Mouse (Mus musculus): ENCODE data around the gene Gm20388. TPM values are rescaled to one million over a fixed set of nuclear protein-coding genes. Genes with fewer than 3 reads are reported as not detected.
A peak's percentile ranks its signal among the peaks of the same experiment; 100 is the strongest.

Gene Gm20388
- polyA plus RNA-seq, 1 experiment from 2014 or later, result 8.3 TPM

- no peak for ATAC-seq (replicated peaks; ENCODE audit: low FRiP score, low TSS enrichment, low read depth)
- Histone ChIP-seq H3K4me3 (ENCODE audit: low read depth, low read length) (no peak overlapping the region), H3K27me3 (replicated peaks; ENCODE audit: control insufficient read depth, insufficient read depth, low read length) (no peaks in the 10 kb centered on the region), H3K9ac (ENCODE audit: low read length) (no peak overlapping the region), H3K4me1 (replicated peaks; ENCODE audit: control insufficient read depth, insufficient read depth, low read length) (peaks cover 21% of the 10 kb centered on the region), H3K9me3 (ENCODE audit: control insufficient read depth, low read length) (no peaks in the 10 kb centered on the region), H3K4me2 (ENCODE audit: low read length) (no peak overlapping the region), H3K27ac (ENCODE audit: low read depth) (no peak overlapping the region), H3K36me3 (ENCODE audit: control insufficient read depth, insufficient read depth, low read length) (peaks cover 11% of the 10 kb centered on the region; the same call in 1 of the 2 replicates)
- no peak for DNase-seq (ENCODE audit: low spot score)
- WGBS, result 66% methylated on average over 20 of the region's 20 CpGs
Observed at GRCm38 (mm10) chr8:120556198-120556892, 645.7 kb downstream of the Gm20388 start.

GRCm38 (mm10) chr8:120557170-120557965, 646.7 kb downstream of the Gm20388 start:
- Histone ChIP-seq H3K9ac (ENCODE audit: low read length) (no peak overlapping the region), H3K27me3 (replicated peaks; ENCODE audit: control insufficient read depth, insufficient read depth, low read length) (no peaks in the 10 kb centered on the region), H3K27ac (ENCODE audit: low read depth) (no peak overlapping the region), H3K4me3 (ENCODE audit: low read depth, low read length) (no peak overlapping the region), H3K36me3 (ENCODE audit: control insufficient read depth, insufficient read depth, low read length) (peaks cover 11% of the 10 kb centered on the region; the same call in 1 of the 2 replicates), H3K4me1 (replicated peaks; ENCODE audit: control insufficient read depth, insufficient read depth, low read length) (peaks cover 19% of the 10 kb centered on the region), H3K9me3 (ENCODE audit: control insufficient read depth, low read length) (no peaks in the 10 kb centered on the region), H3K4me2 (ENCODE audit: low read length) (no peak overlapping the region)
- ATAC-seq (replicated peaks; ENCODE audit: low FRiP score, low TSS enrichment, low read depth), result no peak
- 71% methylated on average over 15 of the region's 15 CpGs for WGBS
- no peak for DNase-seq (ENCODE audit: low spot score)

GRCm38 (mm10) chr8:120558162-120558561, 647.5 kb downstream of the Gm20388 start:
- Histone ChIP-seq H3K4me1 (replicated peaks; ENCODE audit: control insufficient read depth, insufficient read depth, low read length) (peaks cover 27% of the 10 kb centered on the region), H3K36me3 (ENCODE audit: control insufficient read depth, insufficient read depth, low read length) (peaks cover 11% of the 10 kb centered on the region; the same call in 1 of the 2 replicates), H3K4me3 (ENCODE audit: low read depth, low read length) (no peak overlapping the region), H3K27ac (ENCODE audit: low read depth) (no peak overlapping the region), H3K27me3 (replicated peaks; ENCODE audit: control insufficient read depth, insufficient read depth, low read length) (no peaks in the 10 kb centered on the region), H3K4me2 (ENCODE audit: low read length) (no peak overlapping the region), H3K9me3 (ENCODE audit: control insufficient read depth, low read length) (no peaks in the 10 kb centered on the region), H3K9ac (ENCODE audit: low read length) (no peak overlapping the region)
- no peak for DNase-seq (ENCODE audit: low spot score)
- ATAC-seq (replicated peaks; ENCODE audit: low FRiP score, low TSS enrichment, low read depth), result no peak
- WGBS, result 79% methylated on average over 3 of the region's 4 CpGs

GRCm38 (mm10) chr8:120559654-120560053, 649.0 kb downstream of the Gm20388 start:
- peaks cover 5% of the 10 kb centered on the region; the same call in 1 of the 2 replicates for H3K36me3 ChIP-seq (ENCODE audit: control insufficient read depth, insufficient read depth, low read length)
- peaks cover 42% of the 10 kb centered on the region for H3K4me1 ChIP-seq (replicated peaks; ENCODE audit: control insufficient read depth, insufficient read depth, low read length)
- 53% methylated on average over 11 of the region's 11 CpGs for WGBS
- ATAC-seq (replicated peaks; ENCODE audit: low FRiP score, low TSS enrichment, low read depth) (no peak), DNase-seq (ENCODE audit: low spot score) (no peak)
- no peak overlapping the region for H3K4me2 ChIP-seq (ENCODE audit: low read length)
- H3K9me3 ChIP-seq (ENCODE audit: control insufficient read depth, low read length), result no peaks in the 10 kb centered on the region
- H3K27ac ChIP-seq (ENCODE audit: low read depth), result no peak overlapping the region
- no peak overlapping the region for H3K4me3 ChIP-seq (ENCODE audit: low read depth, low read length)
- no peaks in the 10 kb centered on the region for H3K27me3 ChIP-seq (replicated peaks; ENCODE audit: control insufficient read depth, insufficient read depth, low read length)
- no peak overlapping the region for H3K9ac ChIP-seq (ENCODE audit: low read length)

GRCm38 (mm10) chr8:120560535-120560934, 649.9 kb downstream of the Gm20388 start:
- Histone ChIP-seq H3K27ac (ENCODE audit: low read depth) (no peak overlapping the region), H3K4me1 (replicated peaks; ENCODE audit: control insufficient read depth, insufficient read depth, low read length) (peaks cover 50% of the 10 kb centered on the region), H3K9ac (ENCODE audit: low read length) (no peak overlapping the region), H3K4me3 (ENCODE audit: low read depth, low read length) (no peak overlapping the region), H3K36me3 (ENCODE audit: control insufficient read depth, insufficient read depth, low read length) (0 out of 2 replicates have a peak, but pooled peaks cover 4% of the 10 kb centered on the region), H3K9me3 (ENCODE audit: control insufficient read depth, low read length) (no peaks in the 10 kb centered on the region), H3K4me2 (ENCODE audit: low read length) (no peak overlapping the region), H3K27me3 (replicated peaks; ENCODE audit: control insufficient read depth, insufficient read depth, low read length) (no peaks in the 10 kb centered on the region)
- no peak for ATAC-seq (replicated peaks; ENCODE audit: low FRiP score, low TSS enrichment, low read depth)
- 81% methylated on average over 5 of the region's 5 CpGs for WGBS
- DNase-seq (ENCODE audit: low spot score), result no peak

GRCm38 (mm10) chr8:120561539-120562435, 651.1 kb downstream of the Gm20388 start:
- Histone ChIP-seq H3K4me3 (ENCODE audit: low read depth, low read length) (no peak overlapping the region), H3K9me3 (ENCODE audit: control insufficient read depth, low read length) (no peaks in the 10 kb centered on the region), H3K27me3 (replicated peaks; ENCODE audit: control insufficient read depth, insufficient read depth, low read length) (no peaks in the 10 kb centered on the region), H3K4me1 (replicated peaks; ENCODE audit: control insufficient read depth, insufficient read depth, low read length) (peaks cover 47% of the 10 kb centered on the region), H3K27ac (ENCODE audit: low read depth) (no peak overlapping the region), H3K36me3 (ENCODE audit: control insufficient read depth, insufficient read depth, low read length) (peaks cover 9% of the 10 kb centered on the region; the same call in 1 of the 2 replicates), H3K9ac (ENCODE audit: low read length) (no peak overlapping the region), H3K4me2 (ENCODE audit: low read length) (no peak overlapping the region)
- no peak for DNase-seq (ENCODE audit: low spot score)
- ATAC-seq (replicated peaks; ENCODE audit: low FRiP score, low TSS enrichment, low read depth), result no peak
- WGBS, result 86% methylated on average over 22 of the region's 22 CpGs

- Histone ChIP-seq H3K9me3 (ENCODE audit: control insufficient read depth, low read length) (no peaks in the 10 kb centered on the region), H3K36me3 (ENCODE audit: control insufficient read depth, insufficient read depth, low read length) (peaks cover 19% of the 10 kb centered on the region), H3K4me1 (replicated peaks; ENCODE audit: control insufficient read depth, insufficient read depth, low read length) (peaks cover 41% of the 10 kb centered on the region), H3K4me2 (ENCODE audit: low read length) (no peak overlapping the region), H3K27me3 (replicated peaks; ENCODE audit: control insufficient read depth, insufficient read depth, low read length) (no peaks in the 10 kb centered on the region), H3K9ac (ENCODE audit: low read length) (peak overlapping the region; percentile 10; the same call in 1 of the 2 replicates), H3K4me3 (ENCODE audit: low read depth, low read length) (no peak overlapping the region), H3K27ac (ENCODE audit: low read depth) (peak overlapping the region; percentile 81)
- WGBS, result 80% methylated on average over 18 of the region's 18 CpGs
- DNase-seq (ENCODE audit: low spot score) (no peak), ATAC-seq (replicated peaks; ENCODE audit: low FRiP score, low TSS enrichment, low read depth) (no peak)
Observed at GRCm38 (mm10) chr8:120562680-120563347, 652.2 kb downstream of the Gm20388 start.

GRCm38 (mm10) chr8:120563348-120563724, 652.7 kb downstream of the Gm20388 start:
- Histone ChIP-seq H3K4me1 (replicated peaks; ENCODE audit: control insufficient read depth, insufficient read depth, low read length) (peaks cover 41% of the 10 kb centered on the region), H3K27ac (ENCODE audit: low read depth) (peak overlapping the region; percentile 81), H3K36me3 (ENCODE audit: control insufficient read depth, insufficient read depth, low read length) (peaks cover 25% of the 10 kb centered on the region), H3K9me3 (ENCODE audit: control insufficient read depth, low read length) (no peaks in the 10 kb centered on the region), H3K9ac (ENCODE audit: low read length) (peak overlapping the region; percentile 10; the same call in 1 of the 2 replicates), H3K4me2 (ENCODE audit: low read length) (no peak overlapping the region; the same call in 1 of the 2 replicates), H3K4me3 (ENCODE audit: low read depth, low read length) (no peak overlapping the region), H3K27me3 (replicated peaks; ENCODE audit: control insufficient read depth, insufficient read depth, low read length) (no peaks in the 10 kb centered on the region)
- ATAC-seq (replicated peaks; ENCODE audit: low FRiP score, low TSS enrichment, low read depth), result no peak
- DNase-seq (ENCODE audit: low spot score), result no peak
- WGBS, result 28% methylated on average over 8 of the region's 8 CpGs
